Mouse (Mus musculus) CH12.LX (cell line): ENCODE measurements around the gene Tln2. TPM values are rescaled to one million over a fixed set of nuclear protein-coding genes. Genes with fewer than 3 reads are reported as not detected.

Experiments used
- DNase-seq: peaks from one replicate; pipeline ENCODE4 v3.0.0-alpha.2; 2013; ENCODE audit errors: extremely low read depth
- H3K27ac ChIP-seq: 2 replicates; pipeline ENCODE4 v1.5.1; 2012; ENCODE audit warnings: low read depth, mild to moderate bottlenecking, control low read depth, moderate library complexity; ENCODE audit not compliant: insufficient read depth
- H3K27me3 ChIP-seq: replicated peaks from 2 replicates; pipeline ENCODE3; 2012; ENCODE audit warnings: inconsistent platforms
- H3K36me3 ChIP-seq, 2 experiments: replicated peaks in 1 of 2; 2 replicates each; pipeline versions ENCODE3 to v1.6.1; 2012; ENCODE audit warnings: inconsistent platforms in 1 of 2, low read length in 1 of 2, mild to moderate bottlenecking in 1 of 2, mixed read lengths in 1 of 2, moderate library complexity in 1 of 2; ENCODE audit not compliant: control insufficient read depth in 1 of 2, insufficient read depth in 1 of 2
- H3K4me1 ChIP-seq, 2 experiments: 2 replicates each; pipeline ENCODE4 v1.6.1; 2012; ENCODE audit warnings: inconsistent platforms in 1 of 2, moderate library complexity in 1 of 2; ENCODE audit not compliant: insufficient read depth in 2 of 2, control insufficient read depth in 1 of 2
- H3K4me2 ChIP-seq: 2 replicates; pipeline ENCODE4 v1.6.1; 2012; ENCODE audit warnings: low read depth, mild to moderate bottlenecking, control low read depth; ENCODE audit not compliant: poor library complexity, insufficient read depth, severe bottlenecking
- H3K4me3 ChIP-seq, 3 experiments: fragments of 150-350 bp in 1 of 3; sonication (generic) in 1 of 3; replicated peaks in 1 of 3; 2 replicates each; pipeline versions ENCODE3 to v1.5.1; 2011 to 2012; ENCODE audit warnings: low read depth in 2 of 3, low read length in 2 of 3, mild to moderate bottlenecking in 2 of 3, moderate library complexity in 2 of 3, control low read depth in 1 of 3, improper control_type of control experiment in 1 of 3, inconsistent platforms in 1 of 3, mixed read lengths in 1 of 3; ENCODE audit not compliant: poor library complexity in 1 of 3
- H3K79me2 ChIP-seq: replicated peaks from 2 replicates; pipeline ENCODE4 v1.6.1; 2012; ENCODE audit warnings: mild to moderate bottlenecking, moderate library complexity; ENCODE audit not compliant: control insufficient read depth, poor library complexity, insufficient read depth, severe bottlenecking; ENCODE audit errors: extremely low read depth
- H3K9ac ChIP-seq: 2 replicates; pipeline ENCODE4 v1.6.1; 2012; ENCODE audit warnings: low read depth, mild to moderate bottlenecking, control low read depth, moderate library complexity; ENCODE audit not compliant: insufficient read depth
- H3K9me3 ChIP-seq: replicated peaks from 2 replicates; pipeline ENCODE3; 2012; ENCODE audit warnings: low read length, inconsistent platforms, mixed read lengths
- CTCF ChIP-seq, 2 experiments: IDR thresholded peaks in 1 of 2; conservative IDR thresholded peaks in 1 of 2; 2 replicates each; pipeline ENCODE4 v1.5.1; 2011 to 2012; ENCODE audit warnings: low read depth in 2 of 2, low read length in 2 of 2, improper control_type of control experiment in 1 of 2, inconsistent platforms in 1 of 2, mild to moderate bottlenecking in 1 of 2, moderate library complexity in 1 of 2
- ELF1 ChIP-seq: IDR thresholded peaks from 2 replicates; pipeline ENCODE4 v1.6.1; 2014; ENCODE audit warnings: low read depth, mild to moderate bottlenecking, inconsistent platforms, low read length, improper control_type of control experiment
- ETS1 ChIP-seq: conservative IDR thresholded peaks from 2 replicates; pipeline ENCODE4 v1.6.1; 2012; ENCODE audit warnings: low read depth, mild to moderate bottlenecking, inconsistent platforms, low read length, improper control_type of control experiment, moderate library complexity
- JUN ChIP-seq: IDR thresholded peaks from 2 replicates; pipeline ENCODE4 v1.6.1; 2011; ENCODE audit warnings: low read depth, mild to moderate bottlenecking, low read length, improper control_type of control experiment, moderate library complexity; ENCODE audit not compliant: insufficient read depth
- JUND ChIP-seq: conservative IDR thresholded peaks from 2 replicates; pipeline ENCODE4 v1.6.1; 2011; ENCODE audit warnings: low read depth, low read length, improper control_type of control experiment
- MAFK ChIP-seq: IDR thresholded peaks from 2 replicates; pipeline ENCODE4 v1.6.1; 2011; ENCODE audit warnings: low read length, improper control_type of control experiment; ENCODE audit not compliant: insufficient replicate concordance
- MAX ChIP-seq: IDR thresholded peaks from 2 replicates; pipeline ENCODE4 v1.6.1; 2011; ENCODE audit warnings: low read length, improper control_type of control experiment
- MEF2A ChIP-seq: IDR thresholded peaks from 2 replicates; pipeline ENCODE4 v1.6.1; 2014; ENCODE audit warnings: low read depth, mild to moderate bottlenecking, inconsistent platforms, low read length, improper control_type of control experiment, borderline replicate concordance
- MXI1 ChIP-seq: IDR thresholded peaks from 2 replicates; pipeline ENCODE4 v1.6.1; 2011; ENCODE audit warnings: mild to moderate bottlenecking, low read depth, low read length, improper control_type of control experiment
- NELFE ChIP-seq: IDR thresholded peaks from 2 replicates; pipeline ENCODE4 v1.6.1; 2011; ENCODE audit warnings: low read depth, low read length, improper control_type of control experiment
- NRF1 ChIP-seq: IDR thresholded peaks from 2 replicates; pipeline ENCODE4 v1.6.1; 2014; ENCODE audit warnings: low read depth, mild to moderate bottlenecking, inconsistent platforms, low read length, improper control_type of control experiment, moderate library complexity
- PAX5 ChIP-seq: IDR thresholded peaks from 2 replicates; pipeline ENCODE4 v1.6.1; 2012; ENCODE audit warnings: low read length, inconsistent platforms, mixed read lengths
- POLR2A ChIP-seq: IDR thresholded peaks from 2 replicates; pipeline ENCODE4 v1.6.1; 2011; ENCODE audit warnings: low read depth, mild to moderate bottlenecking, improper control_type of control experiment, low read length
- POLR2AphosphoS2 ChIP-seq: IDR thresholded peaks from 2 replicates; pipeline ENCODE4 v1.6.1; 2011; ENCODE audit warnings: low read depth, low read length, improper control_type of control experiment
- RAD21 ChIP-seq: IDR thresholded peaks from 2 replicates; pipeline ENCODE4 v1.6.1; 2011; ENCODE audit warnings: low read depth, mild to moderate bottlenecking, low read length, improper control_type of control experiment, moderate library complexity
- SMC3 ChIP-seq: IDR thresholded peaks from 2 replicates; pipeline ENCODE4 v1.6.1; 2011; ENCODE audit warnings: low read depth, low read length, improper control_type of control experiment
- UBTF ChIP-seq: IDR thresholded peaks from 2 replicates; pipeline ENCODE4 v1.6.1; 2012; ENCODE audit warnings: low read depth, mild to moderate bottlenecking, inconsistent platforms, low read length, improper control_type of control experiment, moderate library complexity
- USF2 ChIP-seq: conservative IDR thresholded peaks from 2 replicates; pipeline ENCODE4 v1.6.1; 2011; ENCODE audit warnings: low read depth, low read length, improper control_type of control experiment
- ZMIZ1 ChIP-seq: IDR thresholded peaks from 2 replicates; pipeline ENCODE4 v1.6.1; 2012; ENCODE audit warnings: low read depth, mild to moderate bottlenecking, inconsistent platforms, low read length, improper control_type of control experiment
- dilution Hi-C: fragments of 300-500 bp; cut with MboI; formaldehyde crosslinking; loops from 2 replicates; pipeline ENCODE4 v1.14.3; 2020; ENCODE audit warnings: low sequenced_read_pairs; ENCODE audit not compliant: extremely low pct_unique_long_range_greater_than_20kb, extremely low pct_ligation_motif_present
- in situ Hi-C: fragments of 300-500 bp; cut with MboI; formaldehyde crosslinking; loops from 3 replicates; pipeline ENCODE4 v1.14.3; 2019; ENCODE audit warnings: low sequenced_read_pairs, low pct_ligation_motif_present, low pct_unique_long_range_greater_than_20kb, mixed read lengths
- polyA plus RNA-seq: library from polyadenylated mRNA; unstranded; fragments of >175 nt; gene quantifications from 2 replicates; pipeline ENCODE4 v1.2.1, GENCODE M21; 2012; ENCODE audit warnings: low read depth; ENCODE audit not compliant: insufficient read length
- total RNA-seq, 2 experiments: library from RNA; depleted of rRNA; stranded (reverse); fragments of 300-350 nt in 1 of 2; fragments of >200 nt in 1 of 2; gene quantifications; 2 replicates each; pipeline ENCODE4 v1.2.3; 2012 to 2014

Tln2 gene
- total and polyA plus RNA-seq, 3 experiments = 2.6 to 4.4 (median 4.4) TPM

GRCm38 (mm10) chr9:67315356-67315755 is 244.1 kb downstream of the Tln2 start:
- H3K9me3 ChIP-seq = no peaks in the 10 kb centered on the region
- no peaks in the 10 kb centered on the region for H3K36me3 ChIP-seq
- no peaks in the 10 kb centered on the region for H3K27me3 ChIP-seq
- H3K4me3 ChIP-seq = no peak overlapping the region
- H3K27ac ChIP-seq = no peak overlapping the region
- dilution Hi-C loops (no loop called here), in situ Hi-C loops (no loop called here)
- no peak overlapping the region for H3K9ac ChIP-seq
- no peaks in the 10 kb centered on the region for H3K79me2 ChIP-seq
- H3K4me1 ChIP-seq = peaks cover 0 to 15% of the 10 kb centered on the region in 2 experiments; a peak in 2 of 4 replicates
- TF ChIP-seq CTCF (conservative IDR thresholded peaks at IDR 0.05 in 1 of 2, IDR thresholded peaks at IDR 0.05 in 1 of 2; ENCODE audit: low read depth in 2 of 2, low read length in 2 of 2) = peak; percentile 15 to 59; a peak in 2 of 4 replicates
- TF ChIP-seq NELFE = no peak
- peak; percentile 50 for TF ChIP-seq SMC3
- no peak for TF ChIP-seq ETS1
- peak; percentile 22 for TF ChIP-seq RAD21
- no peak overlapping the region for H3K4me2 ChIP-seq
- DNase-seq = peak; percentile 47

- H3K27ac ChIP-seq = no peak overlapping the region
- dilution Hi-C loops (no loop called here), in situ Hi-C loops (no loop called here)
- no peak overlapping the region for H3K9ac ChIP-seq
- TF ChIP-seq JUN (no peak), MEF2A (no peak), MXI1 (no peak)
- no peaks in the 10 kb centered on the region for H3K79me2 ChIP-seq
- H3K4me3 ChIP-seq = no peak overlapping the region
- H3K9me3 ChIP-seq = no peaks in the 10 kb centered on the region
- peaks cover 4 to 13% of the 10 kb centered on the region in 2 experiments for H3K4me1 ChIP-seq
- peaks cover 0 to 3% of the 10 kb centered on the region in 2 experiments for H3K36me3 ChIP-seq
- H3K27me3 ChIP-seq = no peaks in the 10 kb centered on the region
- H3K4me2 ChIP-seq = no peak overlapping the region
- DNase-seq = no peak
Measured at GRCm38 (mm10) chr9:67304992-67305391, 254.5 kb downstream of the Tln2 start.

- DNase-seq = no peak
- Histone ChIP-seq H3K4me2 (no peak overlapping the region), H3K27ac (no peak overlapping the region), H3K4me3 (no peak overlapping the region), H3K36me3 (peaks cover 0 to 3% of the 10 kb centered on the region in 2 experiments), H3K4me1 (peaks cover 4 to 13% of the 10 kb centered on the region in 2 experiments), H3K27me3 (no peaks in the 10 kb centered on the region), H3K79me2 (no peaks in the 10 kb centered on the region), H3K9ac (no peak overlapping the region), H3K9me3 (no peaks in the 10 kb centered on the region)
- TF ChIP-seq MAFK (no peak), SMC3 (no peak), USF2 (no peak), CTCF (conservative IDR thresholded peaks at IDR 0.05 in 1 of 2, IDR thresholded peaks at IDR 0.05 in 1 of 2; ENCODE audit: low read depth in 2 of 2, low read length in 2 of 2) (no peak), MXI1 (no peak), JUND (no peak), NRF1 (no peak), ELF1 (no peak), MAX (no peak), NELFE (no peak), ZMIZ1 (no peak), POLR2AphosphoS2 (no peak), POLR2A (no peak), PAX5 (no peak), UBTF (no peak)
- dilution Hi-C loops (no loop called here), in situ Hi-C loops (no loop called here)
Measured at GRCm38 (mm10) chr9:67303986-67304385, 255.5 kb downstream of the Tln2 start.
